Mouse (Mus musculus): ENCODE data around the gene Qrich1. TPM values are rescaled to one million over a fixed set of nuclear protein-coding genes. Genes with fewer than 3 reads are reported as not detected.

The Qrich1 gene
- polyA plus RNA-seq, 1 experiment from 2014 or later, result 106 TPM

DNA sequence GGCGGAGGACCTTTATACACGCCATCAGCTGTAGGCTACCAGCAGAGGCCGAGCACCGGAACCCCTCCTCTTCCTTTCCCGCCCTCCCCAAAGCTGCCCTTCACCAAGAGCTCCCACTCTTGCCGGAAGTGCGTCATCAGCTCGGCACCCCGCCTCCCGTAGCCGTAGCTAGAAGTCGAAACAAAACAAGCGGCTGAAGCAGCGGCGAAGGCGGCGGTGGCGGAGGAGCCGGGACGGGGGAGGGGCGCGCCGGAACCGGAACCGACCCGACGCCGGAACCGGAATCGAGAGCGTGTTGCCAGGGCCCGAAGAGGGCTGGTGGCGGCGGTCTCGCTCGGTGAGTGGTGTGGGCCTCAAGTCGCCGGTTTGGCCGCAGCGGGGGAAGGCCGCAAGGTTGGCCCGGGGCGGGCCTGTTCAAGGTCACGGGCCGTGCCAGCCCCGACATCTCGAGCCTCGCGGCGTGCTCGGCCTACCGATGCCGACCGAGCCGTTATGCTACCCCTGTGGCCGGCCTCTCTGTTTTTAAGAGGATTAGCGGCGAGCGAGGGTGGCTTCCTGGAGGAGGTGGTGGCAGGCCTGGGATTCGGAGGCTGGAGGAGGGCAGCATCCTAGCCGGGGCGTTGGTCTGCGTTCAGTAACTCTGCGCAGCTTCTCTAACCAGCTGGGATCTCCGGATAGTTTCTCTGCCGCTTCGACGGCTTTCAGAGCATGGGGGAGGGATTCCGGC lies 25.9 kb upstream of the Qrich1 start, which contains the start of gene Usp19:
Gene Usp19, plus strand, starts transcription at position 44 of the 727 bp plus-strand sequence.
- no peaks in the 10 kb centered on the region for H3K9me3 ChIP-seq (ENCODE audit: control insufficient read depth, low read length)
- H3K36me3 ChIP-seq (ENCODE audit: control insufficient read depth, insufficient read depth, low read length), result peaks cover 28% of the 10 kb centered on the region
- ATAC-seq, result peak; percentile 96
- H3K4me3 ChIP-seq (ENCODE audit: low read length), result peak within 1 kb of the TSS; percentile 93
- no peaks in the 10 kb centered on the region for H3K27me3 ChIP-seq (replicated peaks; ENCODE audit: control insufficient read depth, insufficient read depth, low read length)
- peak within 1 kb of the TSS; percentile 95 for H3K27ac ChIP-seq (ENCODE audit: low read depth, low read length)
- H3K4me1 ChIP-seq (ENCODE audit: control insufficient read depth, insufficient read depth, low read depth, low read length), result peaks cover 19% of the 10 kb centered on the region
- H3K9ac ChIP-seq (ENCODE audit: low read depth, low read length), result peak within 1 kb of the TSS; percentile 94
- under 1% methylated on average over 69 of the region's 69 CpGs for WGBS
- peak within 1 kb of the TSS; percentile 59 for H3K4me2 ChIP-seq (ENCODE audit: low read length)

DNA sequence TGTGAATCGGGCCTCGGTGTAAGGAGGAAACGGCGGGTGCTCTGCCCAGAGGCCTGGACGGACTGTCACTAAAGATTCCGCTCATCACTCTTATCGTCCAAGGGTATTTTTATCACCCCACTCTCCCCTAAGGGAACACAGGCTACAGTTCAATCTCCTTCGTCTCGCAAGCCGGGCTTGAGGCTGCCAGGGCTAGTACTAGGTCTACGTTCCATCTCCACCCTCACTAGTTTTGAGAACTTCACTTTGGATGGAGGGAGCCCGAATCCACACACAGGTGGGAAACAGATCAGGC lies 25.4 kb upstream of the Qrich1 start:
- H3K4me3 ChIP-seq (ENCODE audit: low read length), result peak overlapping the region; percentile 93
- peak overlapping the region; percentile 95 for H3K27ac ChIP-seq (ENCODE audit: low read depth, low read length)
- no peak for ATAC-seq
- peak overlapping the region; percentile 94 for H3K9ac ChIP-seq (ENCODE audit: low read depth, low read length)
- H3K36me3 ChIP-seq (ENCODE audit: control insufficient read depth, insufficient read depth, low read length), result peaks cover 33% of the 10 kb centered on the region
- 12% methylated on average over 12 of the region's 12 CpGs for WGBS
- no peaks in the 10 kb centered on the region for H3K9me3 ChIP-seq (ENCODE audit: control insufficient read depth, low read length)
- peak overlapping the region; percentile 59 for H3K4me2 ChIP-seq (ENCODE audit: low read length)
- peaks cover 19% of the 10 kb centered on the region for H3K4me1 ChIP-seq (ENCODE audit: control insufficient read depth, insufficient read depth, low read depth, low read length)
- H3K27me3 ChIP-seq (replicated peaks; ENCODE audit: control insufficient read depth, insufficient read depth, low read length), result no peaks in the 10 kb centered on the region

DNA sequence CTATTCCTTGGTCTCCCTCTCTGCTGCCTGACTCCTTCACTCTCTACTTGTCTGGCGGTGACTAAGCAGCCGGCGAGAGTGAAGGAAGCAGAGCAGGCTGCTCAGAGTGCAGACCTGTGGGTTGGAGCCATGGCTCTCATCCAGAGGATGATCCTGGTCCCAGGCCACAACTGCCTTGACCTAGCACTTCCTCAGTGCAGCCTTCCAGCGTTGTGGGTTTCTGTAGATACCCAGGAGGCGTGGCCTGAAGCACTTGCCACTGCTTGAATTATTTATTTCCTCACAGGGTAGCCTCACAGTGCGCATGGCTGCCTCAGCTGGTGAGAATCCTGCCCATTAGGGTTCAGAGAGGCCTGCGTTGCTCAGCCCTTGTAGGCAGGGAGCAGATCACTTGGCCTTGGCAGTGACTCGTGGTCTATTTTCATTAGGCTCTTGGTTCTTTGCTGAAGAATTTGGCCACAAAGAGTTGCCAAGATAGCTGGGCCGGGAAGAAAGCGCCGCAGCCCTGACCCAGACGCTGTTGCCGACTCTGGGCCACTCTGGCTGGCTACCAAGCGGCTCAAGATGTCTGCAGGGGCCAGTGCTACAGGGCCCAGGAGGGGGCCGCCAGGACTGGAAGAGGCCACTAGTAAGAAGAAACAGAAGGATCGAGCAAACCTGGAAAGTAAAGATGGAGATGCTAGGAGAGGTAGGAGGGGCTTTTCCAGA lies 24.4 kb upstream of the Qrich1 start:
- peak overlapping the region; percentile 59 for H3K4me2 ChIP-seq (ENCODE audit: low read length)
- peaks cover 41% of the 10 kb centered on the region for H3K36me3 ChIP-seq (ENCODE audit: control insufficient read depth, insufficient read depth, low read length)
- peak overlapping the region; percentile 94 for H3K9ac ChIP-seq (ENCODE audit: low read depth, low read length)
- H3K27ac ChIP-seq (ENCODE audit: low read depth, low read length), result no peak overlapping the region
- no peaks in the 10 kb centered on the region for H3K9me3 ChIP-seq (ENCODE audit: control insufficient read depth, low read length)
- H3K4me1 ChIP-seq (ENCODE audit: control insufficient read depth, insufficient read depth, low read depth, low read length), result peaks cover 19% of the 10 kb centered on the region
- 85% methylated on average over 16 of the region's 16 CpGs for WGBS
- peak overlapping the region; percentile 2 for H3K4me3 ChIP-seq (ENCODE audit: low read length)
- no peaks in the 10 kb centered on the region for H3K27me3 ChIP-seq (replicated peaks; ENCODE audit: control insufficient read depth, insufficient read depth, low read length)
- ATAC-seq, result no peak

DNA sequence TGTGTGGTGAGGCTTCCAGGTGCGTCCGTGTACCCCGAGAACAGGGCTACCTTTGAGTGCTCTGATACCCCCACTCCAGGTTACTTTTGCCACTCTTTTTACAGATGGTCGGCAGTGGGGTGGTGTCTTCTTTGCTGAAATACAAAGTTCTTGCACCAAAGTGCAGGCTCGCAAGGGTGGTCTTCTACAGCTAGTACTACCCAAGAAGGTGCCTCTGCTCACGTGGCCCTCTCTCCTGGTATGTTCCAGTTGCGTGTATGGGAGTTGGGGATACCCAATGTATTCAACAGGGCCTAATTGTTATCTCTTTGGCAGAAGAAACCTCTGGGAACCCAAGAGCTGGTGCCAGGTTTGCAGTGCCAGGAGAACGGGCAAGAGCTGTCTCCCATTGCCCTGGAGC lies 23.4 kb upstream of the Qrich1 start:
- Histone ChIP-seq H3K4me3 (ENCODE audit: low read length) (no peak overlapping the region), H3K9me3 (ENCODE audit: control insufficient read depth, low read length) (no peaks in the 10 kb centered on the region), H3K4me1 (ENCODE audit: control insufficient read depth, insufficient read depth, low read depth, low read length) (peaks cover 19% of the 10 kb centered on the region), H3K36me3 (ENCODE audit: control insufficient read depth, insufficient read depth, low read length) (peaks cover 48% of the 10 kb centered on the region), H3K4me2 (ENCODE audit: low read length) (no peak overlapping the region), H3K27ac (ENCODE audit: low read depth, low read length) (no peak overlapping the region), H3K27me3 (replicated peaks; ENCODE audit: control insufficient read depth, insufficient read depth, low read length) (no peaks in the 10 kb centered on the region), H3K9ac (ENCODE audit: low read depth, low read length) (no peak overlapping the region)
- no peak for ATAC-seq
- 98% methylated on average over 8 of the region's 8 CpGs for WGBS

- H3K4me1 ChIP-seq (ENCODE audit: control insufficient read depth, insufficient read depth, low read depth, low read length), result peaks cover 19% of the 10 kb centered on the region
- H3K36me3 ChIP-seq (ENCODE audit: control insufficient read depth, insufficient read depth, low read length), result peaks cover 58% of the 10 kb centered on the region
- H3K9me3 ChIP-seq (ENCODE audit: control insufficient read depth, low read length), result no peaks in the 10 kb centered on the region
- no peak overlapping the region for H3K4me3 ChIP-seq (ENCODE audit: low read length)
- H3K9ac ChIP-seq (ENCODE audit: low read depth, low read length), result no peak overlapping the region
- no peak overlapping the region for H3K4me2 ChIP-seq (ENCODE audit: low read length)
- no peaks in the 10 kb centered on the region for H3K27me3 ChIP-seq (replicated peaks; ENCODE audit: control insufficient read depth, insufficient read depth, low read length)
- H3K27ac ChIP-seq (ENCODE audit: low read depth, low read length), result no peak overlapping the region
- ATAC-seq, result no peak
- 95% methylated on average over 19 of the region's 19 CpGs for WGBS
Observed at GRCm38 (mm10) chr9:108494146-108494825, 22.3 kb upstream of the Qrich1 start.

- Histone ChIP-seq H3K36me3 (ENCODE audit: control insufficient read depth, insufficient read depth, low read length) (peaks cover 63% of the 10 kb centered on the region), H3K4me2 (ENCODE audit: low read length) (no peak overlapping the region), H3K4me3 (ENCODE audit: low read length) (no peak overlapping the region), H3K27ac (ENCODE audit: low read depth, low read length) (no peak overlapping the region), H3K9ac (ENCODE audit: low read depth, low read length) (no peak overlapping the region), H3K4me1 (ENCODE audit: control insufficient read depth, insufficient read depth, low read depth, low read length) (peaks cover 14% of the 10 kb centered on the region), H3K9me3 (ENCODE audit: control insufficient read depth, low read length) (no peaks in the 10 kb centered on the region), H3K27me3 (replicated peaks; ENCODE audit: control insufficient read depth, insufficient read depth, low read length) (no peaks in the 10 kb centered on the region)
- ATAC-seq, result no peak
- 79% methylated on average over 10 of the region's 10 CpGs for WGBS
Observed at GRCm38 (mm10) chr9:108494905-108495304, 21.7 kb upstream of the Qrich1 start.

- no peak for ATAC-seq
- Histone ChIP-seq H3K4me2 (ENCODE audit: low read length) (no peak overlapping the region), H3K4me1 (ENCODE audit: control insufficient read depth, insufficient read depth, low read depth, low read length) (no peaks in the 10 kb centered on the region), H3K9me3 (ENCODE audit: control insufficient read depth, low read length) (no peaks in the 10 kb centered on the region), H3K27me3 (replicated peaks; ENCODE audit: control insufficient read depth, insufficient read depth, low read length) (no peaks in the 10 kb centered on the region), H3K4me3 (ENCODE audit: low read length) (no peak overlapping the region), H3K36me3 (ENCODE audit: control insufficient read depth, insufficient read depth, low read length) (peaks cover 70% of the 10 kb centered on the region), H3K27ac (ENCODE audit: low read depth, low read length) (no peak overlapping the region), H3K9ac (ENCODE audit: low read depth, low read length) (no peak overlapping the region)
- WGBS, result 97% methylated on average over 7 of the region's 7 CpGs
Observed at GRCm38 (mm10) chr9:108499231-108499630, 17.4 kb upstream of the Qrich1 start.

GRCm38 (mm10) chr9:108499943-108500342 lies 16.7 kb upstream of the Qrich1 start:
- peaks cover 62% of the 10 kb centered on the region for H3K36me3 ChIP-seq (ENCODE audit: control insufficient read depth, insufficient read depth, low read length)
- H3K4me3 ChIP-seq (ENCODE audit: low read length), result no peak overlapping the region
- H3K4me1 ChIP-seq (ENCODE audit: control insufficient read depth, insufficient read depth, low read depth, low read length), result no peaks in the 10 kb centered on the region
- no peaks in the 10 kb centered on the region for H3K27me3 ChIP-seq (replicated peaks; ENCODE audit: control insufficient read depth, insufficient read depth, low read length)
- no peak overlapping the region for H3K27ac ChIP-seq (ENCODE audit: low read depth, low read length)
- no peak overlapping the region for H3K4me2 ChIP-seq (ENCODE audit: low read length)
- H3K9me3 ChIP-seq (ENCODE audit: control insufficient read depth, low read length), result no peaks in the 10 kb centered on the region
- ATAC-seq, result no peak
- H3K9ac ChIP-seq (ENCODE audit: low read depth, low read length), result no peak overlapping the region
- 97% methylated on average over 15 of the region's 15 CpGs for WGBS

DNA sequence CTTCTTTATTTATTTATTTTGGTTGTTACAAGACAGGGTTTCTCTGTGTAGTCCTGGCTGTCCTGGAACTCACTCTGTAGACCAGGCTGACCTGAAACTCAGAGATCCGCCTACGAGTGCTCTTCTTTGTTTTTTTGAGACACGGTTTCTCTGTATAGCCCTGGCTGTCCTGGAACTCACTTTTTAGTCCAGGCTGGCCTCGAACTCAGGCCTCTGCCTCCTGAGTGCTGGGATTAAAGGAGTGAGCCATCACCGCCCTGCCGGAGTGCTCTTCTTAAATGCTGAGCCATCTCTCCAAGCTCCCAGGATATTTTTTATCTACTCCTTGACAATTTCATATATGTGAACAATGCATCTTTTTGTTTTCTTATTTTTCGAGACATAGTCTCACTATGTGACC lies 9.7 kb upstream of the Qrich1 start:
- Histone ChIP-seq H3K9ac (ENCODE audit: low read depth, low read length) (no peak overlapping the region), H3K4me3 (ENCODE audit: low read length) (no peak overlapping the region), H3K36me3 (ENCODE audit: control insufficient read depth, insufficient read depth, low read length) (peaks cover 13% of the 10 kb centered on the region), H3K27me3 (replicated peaks; ENCODE audit: control insufficient read depth, insufficient read depth, low read length) (no peaks in the 10 kb centered on the region), H3K4me2 (ENCODE audit: low read length) (peak overlapping the region; percentile 85), H3K4me1 (ENCODE audit: control insufficient read depth, insufficient read depth, low read depth, low read length) (peaks cover 17% of the 10 kb centered on the region), H3K27ac (ENCODE audit: low read depth, low read length) (no peak overlapping the region), H3K9me3 (ENCODE audit: control insufficient read depth, low read length) (no peaks in the 10 kb centered on the region)
- 87% methylated on average over 7 of the region's 7 CpGs for WGBS
- ATAC-seq, result no peak

Data from hindbrain, embryonic 16.5 days (tissue).